Mouse (Mus musculus) lung, postnatal 0 days (tissue): Measurements from ENCODE around the gene Mobp. TPM values are rescaled to one million over a fixed set of nuclear protein-coding genes. Genes with fewer than 3 reads are reported as not detected.

Experiments used
- ATAC-seq: fragments of 200-750 bp; cut with Nextera tagmentation; 2 replicates; pipeline ENCODE4 v1.8.0; 2017; ENCODE audit warnings: moderate library complexity
- DNase-seq: peaks from one replicate; pipeline ENCODE4 v3.0.0-alpha.2; 2016; ENCODE audit warnings: low spot score
- H3K27ac ChIP-seq: fragments of 300-500 bp; sonication (generic); 2 replicates; pipeline ENCODE4 v1.5.1; 2014; ENCODE audit warnings: antibody characterized with exemption, mild to moderate bottlenecking, low read length, mixed read lengths
- H3K27me3 ChIP-seq: fragments of 300-500 bp; sonication (generic); replicated peaks from 2 replicates; pipeline ENCODE4 v1.6.1; 2014; ENCODE audit warnings: low read length, mixed read lengths; ENCODE audit not compliant: insufficient read depth
- H3K36me3 ChIP-seq: fragments of 300-500 bp; sonication (generic); 2 replicates; pipeline ENCODE4 v1.6.1; 2014; ENCODE audit warnings: low read length, mixed read lengths; ENCODE audit not compliant: insufficient read depth
- H3K4me1 ChIP-seq: fragments of 300-500 bp; sonication (generic); 2 replicates; pipeline ENCODE4 v1.6.1; 2014; ENCODE audit warnings: antibody characterized with exemption, low read depth, low read length, mixed read lengths; ENCODE audit not compliant: insufficient read depth
- H3K4me2 ChIP-seq: fragments of 300-500 bp; sonication (generic); replicated peaks from 2 replicates; pipeline ENCODE4 v1.6.1; 2014; ENCODE audit warnings: low read depth, mild to moderate bottlenecking, low read length, moderate library complexity, mixed read lengths
- H3K4me3 ChIP-seq: fragments of 300-500 bp; sonication (generic); 2 replicates; pipeline ENCODE4 v1.5.1; 2014; ENCODE audit warnings: low read depth, low read length
- H3K9ac ChIP-seq: fragments of 300-500 bp; sonication (generic); replicated peaks from 2 replicates; pipeline ENCODE4 v1.6.1; 2014; ENCODE audit warnings: low read depth, mild to moderate bottlenecking
- H3K9me3 ChIP-seq: fragments of 300-500 bp; sonication (generic); 2 replicates; pipeline ENCODE4 v1.6.1; 2016; ENCODE audit warnings: low read length, mixed read lengths
- CTCF ChIP-seq: IDR thresholded peaks from 2 replicates; pipeline ENCODE4 v1.5.1; 2016; ENCODE audit warnings: antibody characterized with exemption, mild to moderate bottlenecking
- EP300 ChIP-seq: IDR thresholded peaks from 2 replicates; pipeline ENCODE4 v1.6.1; 2016; ENCODE audit warnings: antibody characterized with exemption, mild to moderate bottlenecking, control low read depth
- WGBS: fragments of 180-500 bp; shearing (Covaris S2); extraction: QIAGEN DNeasy Blood & Tissue Kit; methylation state at CpG from one replicate; pipeline ENCODE4 v1.1.7; 2014; 5-methylcytosine and 5-hydroxymethylcytosine counted together
- polyA plus RNA-seq: library from polyadenylated mRNA; unstranded; fragments of >200 nt; fragmentation: Nextera tagmentation; extraction: Ambion mirVana; gene quantifications from 2 replicates; pipeline ENCODE4 v1.2.1, GENCODE M21; 2015

The Mobp gene
- polyA plus RNA-seq, 1 experiment from 2014 or later: not detected

GRCm38 (mm10) chr9:120126868-120127267 is 22.6 kb upstream of the Mobp start:
- peak overlapping the region; percentile 91 for H3K27ac ChIP-seq
- no peaks in the 10 kb centered on the region for H3K27me3 ChIP-seq
- no peaks in the 10 kb centered on the region for H3K9me3 ChIP-seq
- peaks cover 20% of the 10 kb centered on the region for H3K36me3 ChIP-seq
- DNase-seq (no peak), ATAC-seq (no peak)
- peak overlapping the region; percentile 73 for H3K4me2 ChIP-seq
- TF ChIP-seq CTCF (no peak), EP300 (no peak)
- no peaks in the 10 kb centered on the region for H3K4me1 ChIP-seq
- WGBS: 47% methylated on average over 11 of the region's 11 CpGs
- H3K4me3 ChIP-seq: peak overlapping the region; percentile 79
- no peak overlapping the region; the same call in 1 of the 2 replicates for H3K9ac ChIP-seq

GRCm38 (mm10) chr9:120127538-120128251 is 21.8 kb upstream of the Mobp start, which contains the start of gene Rpsa:
Gene Rpsa (plus strand): TSS chr9:120127689.
- TF ChIP-seq EP300: no peak
- TF ChIP-seq CTCF: no peak; the same call in 1 of the 2 replicates
- Histone ChIP-seq H3K9me3 (no peaks in the 10 kb centered on the region), H3K27me3 (no peaks in the 10 kb centered on the region), H3K4me3 (peak within 1 kb of the TSS; percentile 79), H3K36me3 (peaks cover 19% of the 10 kb centered on the region), H3K27ac (peak within 1 kb of the TSS; percentile 91), H3K4me2 (peak within 1 kb of the TSS; percentile 73), H3K9ac (peak within 1 kb of the TSS; percentile 90), H3K4me1 (no peaks in the 10 kb centered on the region)
- peak; percentile 98 for ATAC-seq
- WGBS: under 1% methylated on average over 69 of the region's 72 CpGs
- peak; percentile 99 for DNase-seq

- Histone ChIP-seq H3K9me3 (no peaks in the 10 kb centered on the region), H3K4me3 (no peak overlapping the region), H3K4me2 (no peak overlapping the region), H3K27me3 (no peaks in the 10 kb centered on the region), H3K4me1 (no peaks in the 10 kb centered on the region), H3K9ac (no peak overlapping the region), H3K27ac (no peak overlapping the region), H3K36me3 (peaks cover 19% of the 10 kb centered on the region)
- no peak for TF ChIP-seq EP300
- no peak for TF ChIP-seq CTCF
- DNase-seq: no peak
- WGBS: 46% methylated on average over 10 of the region's 10 CpGs
- no peak for ATAC-seq
Observed at GRCm38 (mm10) chr9:120129276-120129675, 20.2 kb upstream of the Mobp start.

- Histone ChIP-seq H3K36me3 (peaks cover 19% of the 10 kb centered on the region), H3K27ac (no peak overlapping the region)
- no peak for TF ChIP-seq CTCF
- no peak for TF ChIP-seq EP300
Observed at GRCm38 (mm10) chr9:120131784-120132288, 17.7 kb upstream of the Mobp start.

GRCm38 (mm10) chr9:120132980-120133754 is 16.3 kb upstream of the Mobp start:
- Histone ChIP-seq H3K4me1 (no peaks in the 10 kb centered on the region), H3K9me3 (no peaks in the 10 kb centered on the region), H3K4me3 (no peak overlapping the region), H3K27ac (no peak overlapping the region), H3K9ac (no peak overlapping the region), H3K4me2 (no peak overlapping the region), H3K36me3 (peaks cover 19% of the 10 kb centered on the region), H3K27me3 (no peaks in the 10 kb centered on the region)
- DNase-seq: no peak
- 27% methylated on average over 8 of the region's 8 CpGs for WGBS
- ATAC-seq: no peak
- TF ChIP-seq EP300: no peak
- no peak for TF ChIP-seq CTCF

More at GRCm38 (mm10) chr9:120131784-120132288, 17.7 kb upstream of the Mobp start:
- ATAC-seq (no peak), DNase-seq (no peak)
- no peak overlapping the region for H3K4me3 ChIP-seq
- H3K4me1 ChIP-seq: no peaks in the 10 kb centered on the region
- H3K9me3 ChIP-seq: no peaks in the 10 kb centered on the region
- H3K4me2 ChIP-seq: no peak overlapping the region
- H3K9ac ChIP-seq: no peak overlapping the region
- no peaks in the 10 kb centered on the region for H3K27me3 ChIP-seq
- WGBS: 61% methylated on average over 3 of the region's 3 CpGs

- ATAC-seq (no peak), DNase-seq (no peak)
- WGBS: 36% methylated on average over 6 of the region's 6 CpGs
Observed at GRCm38 (mm10) chr9:120133755-120134475, 15.6 kb upstream of the Mobp start.

More at GRCm38 (mm10) chr9:120133755-120134475, 15.6 kb upstream of the Mobp start:
- no peaks in the 10 kb centered on the region for H3K4me1 ChIP-seq
- no peaks in the 10 kb centered on the region for H3K9me3 ChIP-seq
- H3K27me3 ChIP-seq: no peaks in the 10 kb centered on the region
- no peak overlapping the region for H3K9ac ChIP-seq
- no peak for TF ChIP-seq CTCF
- no peak overlapping the region for H3K4me3 ChIP-seq
- H3K36me3 ChIP-seq: peaks cover 19% of the 10 kb centered on the region
- no peak overlapping the region for H3K4me2 ChIP-seq
- no peak overlapping the region for H3K27ac ChIP-seq
